Mouse (Mus musculus) spleen, postnatal 14 days (tissue): ENCODE results near the gene Net1.
"Not testable (repeated sequence)": the region's sequence is repeated elsewhere in the genome, so short reads cannot be mapped to it uniquely, and the experiment has no call there.

ENCODE experiments used
- DNase-seq, 2 experiments: peaks; one replicate each; pipeline ENCODE4 v3.0.0; 2021 to 2022; ENCODE audit warnings: low spot score in 2 of 2

Gene Net1

DNA sequence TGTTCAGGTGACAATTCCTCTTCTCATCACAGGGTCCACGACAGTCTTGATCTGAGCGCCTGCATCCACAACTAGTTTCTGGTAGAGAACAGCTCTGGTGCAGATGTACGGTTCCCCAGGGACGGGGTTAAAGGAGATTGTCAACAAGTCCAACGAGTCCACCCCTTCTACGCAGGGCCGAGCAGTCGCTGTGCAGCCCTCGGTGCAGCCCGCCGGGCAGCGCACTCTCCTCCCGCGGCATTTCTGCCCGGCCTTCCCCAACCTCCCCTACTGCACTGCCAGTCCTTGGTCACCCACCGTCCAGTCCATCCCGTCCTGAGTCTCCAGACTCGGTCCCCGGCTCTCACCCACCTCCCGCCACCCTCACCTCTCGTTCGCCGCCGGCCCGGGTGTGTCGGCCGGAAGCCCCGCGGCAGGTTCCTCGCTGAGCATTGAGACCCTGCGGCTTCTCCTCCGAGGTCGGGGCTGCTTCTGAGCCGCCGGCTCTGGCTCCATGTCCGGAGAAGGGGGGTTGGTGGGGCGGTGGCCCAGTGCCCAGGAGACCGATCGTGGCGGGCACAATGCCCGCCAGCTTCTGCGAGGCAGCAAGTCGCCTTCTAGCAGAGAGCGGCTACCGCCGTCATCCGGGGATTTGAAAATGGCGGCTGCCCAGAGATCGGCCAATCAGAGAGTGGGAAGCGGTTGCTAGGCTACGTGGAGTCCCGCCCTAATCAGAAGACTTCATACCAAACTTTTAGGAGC, at the start of gene Net1, which contains the start of gene Tubal3:
Gene Net1, minus strand, starts transcription at position 650 of the 741 bp plus-strand sequence.
Gene Tubal3, plus strand, starts transcription at position 704 of the 741 bp plus-strand sequence.
- peak; percentile 84 to 88 for DNase-seq

DNA sequence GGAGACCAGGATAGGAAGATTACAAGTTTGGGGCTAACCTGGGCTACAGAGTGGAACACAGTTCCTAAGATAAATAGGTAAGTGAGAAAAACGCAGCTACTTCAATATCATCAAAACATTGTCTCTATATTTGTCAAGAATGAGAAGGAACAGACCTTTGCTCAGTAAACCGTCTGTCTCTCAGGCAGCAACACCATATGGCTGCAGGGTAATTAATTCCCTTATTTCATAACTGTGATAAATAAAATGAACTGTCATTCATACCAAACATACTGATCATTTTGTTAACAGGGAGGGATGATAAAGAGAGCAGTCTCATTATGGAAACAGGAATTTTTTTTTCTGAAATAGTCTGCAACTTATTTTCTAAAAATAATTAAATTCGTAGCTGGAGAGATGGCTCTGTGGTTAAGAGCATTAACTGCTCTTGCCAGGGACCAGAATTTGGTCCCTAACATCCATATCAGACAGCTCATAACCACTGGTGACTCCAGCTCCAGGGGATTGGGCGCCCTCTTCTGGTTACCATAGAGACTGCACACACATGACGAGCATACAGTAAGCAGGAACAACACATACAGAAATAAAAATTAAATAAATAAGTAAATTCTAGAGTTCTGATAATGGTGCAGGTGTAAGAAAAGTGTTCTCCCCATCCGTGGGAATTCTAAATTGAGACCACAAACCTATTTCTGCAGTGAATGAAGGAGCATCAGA, 33.3 kb upstream of the Net1 start:
- no peak for DNase-seq

DNA sequence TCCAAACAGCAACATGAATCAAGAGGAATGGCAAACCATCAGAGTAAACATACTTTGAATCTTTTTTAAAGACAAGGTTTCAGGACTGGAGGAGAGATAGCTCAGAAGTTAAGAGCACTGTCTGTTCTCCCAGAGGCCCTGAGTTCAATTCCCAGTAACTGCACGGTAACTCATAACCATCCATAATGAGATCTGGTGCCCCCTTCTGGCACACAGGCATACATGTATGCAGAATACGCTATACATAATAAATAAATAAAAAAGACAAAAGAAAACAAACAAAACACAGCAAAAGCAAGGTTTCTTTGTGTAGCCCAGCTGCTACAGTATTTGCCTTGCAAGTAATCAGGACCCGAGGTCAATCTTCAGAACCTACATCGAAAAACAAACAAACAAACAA, 31.5 kb upstream of the Net1 start:
- DNase-seq = no peak

DNA sequence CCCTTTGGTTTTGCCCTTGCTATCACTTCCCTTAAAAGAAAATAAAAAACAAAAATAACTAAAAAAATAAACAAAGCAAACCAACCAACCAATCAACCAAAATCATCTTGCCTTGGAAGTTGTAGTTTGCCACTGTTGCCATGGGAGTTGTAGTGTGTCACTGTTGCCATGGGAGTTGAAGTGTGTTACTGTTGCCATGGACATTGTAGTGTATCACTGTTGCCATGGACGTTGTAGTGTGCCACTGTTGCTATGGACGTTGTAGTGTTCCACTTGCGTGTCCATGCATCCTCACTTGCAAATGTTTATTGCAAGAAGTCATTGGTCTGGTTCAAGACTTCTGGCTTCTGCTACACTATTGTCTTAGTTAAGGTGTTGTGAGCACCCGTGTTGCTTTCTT, 29.2 kb upstream of the Net1 start:
- no peak for DNase-seq

DNA sequence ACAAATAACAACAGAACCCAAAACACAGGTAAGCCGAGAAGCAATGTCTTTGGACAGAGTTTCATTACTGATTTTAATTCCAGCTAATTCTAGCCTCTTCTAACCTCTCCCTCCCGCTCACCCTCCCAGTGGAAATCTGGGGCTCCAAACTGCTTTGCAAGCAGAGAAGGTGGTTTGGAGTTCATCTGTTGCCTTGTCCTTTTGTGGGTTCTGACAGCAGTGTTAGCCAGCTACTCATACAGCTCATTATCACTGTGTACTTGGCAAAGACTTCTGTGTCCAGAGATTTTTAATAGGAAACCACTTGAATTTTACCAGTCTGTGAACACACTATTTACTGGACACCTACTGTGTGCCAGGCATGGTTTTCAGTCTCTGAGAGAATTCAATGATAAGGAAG, 27.2 kb upstream of the Net1 start, which contains the start of gene Ucn3:
Gene Ucn3, minus strand, starts transcription at position 101 of the 400 bp plus-strand sequence.
- no peak for DNase-seq

DNA sequence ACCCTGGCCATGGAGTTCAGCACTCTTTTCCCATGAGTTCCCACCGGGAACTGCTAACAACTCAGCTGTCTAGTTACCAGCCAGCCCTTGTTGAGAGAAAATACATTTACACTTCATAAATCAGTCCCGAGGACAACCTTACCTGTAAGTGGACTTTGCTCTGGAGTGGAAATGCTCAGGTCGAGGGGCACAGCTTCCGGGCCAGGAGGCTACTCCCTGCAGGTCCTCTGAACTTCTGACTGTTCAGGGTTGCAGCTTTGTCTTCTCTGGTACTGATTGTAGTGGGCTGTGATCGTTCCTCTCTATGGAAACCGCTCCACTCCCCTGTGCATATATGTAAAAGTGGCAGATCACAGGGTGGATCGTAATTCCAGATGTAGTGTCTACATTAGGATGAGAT, 26.7 kb upstream of the Net1 start:
- no peak for DNase-seq

DNA sequence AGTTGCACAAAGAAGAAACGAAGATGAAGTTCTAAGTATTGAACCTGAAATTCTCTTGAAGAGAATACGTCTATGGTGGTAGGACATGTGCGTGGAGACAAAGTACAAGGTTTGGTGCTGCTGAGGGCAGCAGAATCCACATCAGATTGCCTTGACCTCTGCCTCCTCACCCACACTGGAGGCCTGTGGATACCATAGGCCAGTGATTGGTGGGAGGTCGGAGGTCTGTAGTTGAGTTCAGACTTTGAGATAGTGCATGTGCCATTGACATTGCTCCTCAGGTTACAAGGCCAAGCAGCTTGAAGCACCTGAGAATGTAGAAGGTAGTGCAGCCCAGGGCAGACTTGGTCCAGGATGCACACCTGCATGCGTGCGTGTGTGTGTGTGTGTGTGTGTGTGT, 8.0 kb upstream of the Net1 start:
- DNase-seq = no peak

DNA sequence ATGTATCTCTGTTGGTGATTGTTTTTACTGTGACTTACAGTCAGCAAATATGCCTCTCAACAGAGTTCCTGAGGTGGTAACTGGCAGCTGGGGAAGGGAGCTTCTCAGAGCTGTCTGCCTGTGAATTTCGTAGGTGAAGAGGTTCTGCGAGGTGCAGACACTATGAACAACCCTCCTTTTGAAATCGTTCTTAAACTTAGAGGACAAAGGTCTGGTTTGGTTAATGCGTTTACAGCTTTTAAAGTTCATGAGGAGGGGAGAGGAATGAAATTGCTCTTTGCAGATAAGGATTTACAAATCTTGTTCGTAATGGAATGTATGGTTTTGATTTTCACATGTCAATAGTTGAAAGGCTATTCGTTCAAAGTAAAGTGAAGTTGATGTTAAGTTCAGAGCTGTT, 7.6 kb upstream of the Net1 start:
- DNase-seq = no peak

DNA sequence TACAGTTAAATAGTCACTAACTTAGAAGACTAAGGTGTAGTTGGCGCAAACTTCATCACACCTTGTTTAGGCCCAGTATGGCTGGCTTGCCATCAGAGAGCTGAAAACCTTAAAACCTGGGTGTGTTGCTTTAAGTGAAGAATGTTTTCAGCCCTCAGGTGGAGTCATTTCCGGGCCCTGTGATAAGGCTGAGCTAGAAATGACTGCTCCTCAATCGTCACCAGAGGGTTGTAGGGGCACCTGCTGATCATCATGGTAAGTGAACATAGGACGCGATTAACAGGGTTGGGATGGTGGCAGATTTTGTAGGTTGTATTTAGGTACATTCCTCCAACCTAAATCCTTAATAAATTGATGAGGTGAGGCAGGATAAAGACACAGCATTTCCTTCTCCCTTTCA, 6.5 kb upstream of the Net1 start:
- no peak for DNase-seq

DNA sequence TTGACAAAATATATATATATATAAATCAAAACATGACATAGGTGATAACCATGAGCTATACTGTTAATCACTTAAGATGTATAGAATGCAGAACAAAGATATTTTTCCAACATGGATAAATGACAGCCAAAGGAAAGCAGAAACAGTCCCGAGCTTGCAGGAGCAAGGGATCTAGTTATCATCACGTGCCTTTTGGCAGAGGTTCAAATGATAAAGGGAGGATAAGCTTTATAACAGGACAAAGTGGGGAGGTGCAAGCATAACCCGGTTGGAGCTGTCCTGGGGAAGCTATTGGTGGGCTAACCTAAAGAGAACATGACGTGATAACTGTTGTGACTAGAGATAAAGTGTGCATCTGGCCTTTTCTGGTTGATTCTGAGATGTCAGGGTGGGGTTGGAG, 4.5 kb downstream of the Net1 start:
- DNase-seq = no peak

DNA sequence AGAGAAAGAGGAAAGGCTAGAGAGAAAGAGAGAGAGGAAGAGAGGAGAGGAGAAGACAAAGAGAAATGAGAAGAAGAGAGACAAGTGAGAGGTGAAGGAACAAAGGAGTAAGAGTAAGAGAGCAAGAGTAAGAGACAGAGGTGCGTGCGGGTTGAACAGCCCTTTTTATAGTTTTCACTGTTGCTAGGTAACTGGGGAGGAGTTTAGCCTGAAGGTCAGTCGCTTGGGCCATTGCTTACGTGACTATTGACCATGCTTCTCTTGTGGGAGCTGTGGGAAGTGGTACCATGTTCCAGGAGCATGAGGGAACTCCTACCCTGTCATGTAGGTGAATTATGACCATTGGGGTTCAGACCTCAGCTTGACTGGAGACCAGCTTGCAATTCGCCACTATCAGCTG, 7.7 kb downstream of the Net1 start:
- no peak for DNase-seq

DNA sequence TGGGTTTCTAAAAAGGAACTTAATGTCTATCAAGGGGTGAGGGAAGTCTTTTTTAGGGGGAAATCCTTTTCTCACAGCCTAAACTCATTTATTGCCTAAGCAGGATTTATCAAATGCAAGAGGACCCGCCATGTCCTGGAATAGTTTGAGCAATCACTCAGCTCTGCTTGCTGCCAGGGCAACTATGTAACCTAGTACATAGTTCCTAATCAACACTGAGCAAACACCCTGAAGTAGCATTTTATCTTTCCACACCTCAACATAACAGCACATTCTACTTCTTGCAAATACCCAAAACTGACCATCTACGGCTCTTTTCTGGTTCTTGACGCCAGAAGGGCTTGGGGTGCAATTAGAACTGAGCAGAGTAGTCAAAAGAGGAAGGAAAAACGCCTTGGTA, 9.8 kb downstream of the Net1 start:
- DNase-seq = no peak

DNA sequence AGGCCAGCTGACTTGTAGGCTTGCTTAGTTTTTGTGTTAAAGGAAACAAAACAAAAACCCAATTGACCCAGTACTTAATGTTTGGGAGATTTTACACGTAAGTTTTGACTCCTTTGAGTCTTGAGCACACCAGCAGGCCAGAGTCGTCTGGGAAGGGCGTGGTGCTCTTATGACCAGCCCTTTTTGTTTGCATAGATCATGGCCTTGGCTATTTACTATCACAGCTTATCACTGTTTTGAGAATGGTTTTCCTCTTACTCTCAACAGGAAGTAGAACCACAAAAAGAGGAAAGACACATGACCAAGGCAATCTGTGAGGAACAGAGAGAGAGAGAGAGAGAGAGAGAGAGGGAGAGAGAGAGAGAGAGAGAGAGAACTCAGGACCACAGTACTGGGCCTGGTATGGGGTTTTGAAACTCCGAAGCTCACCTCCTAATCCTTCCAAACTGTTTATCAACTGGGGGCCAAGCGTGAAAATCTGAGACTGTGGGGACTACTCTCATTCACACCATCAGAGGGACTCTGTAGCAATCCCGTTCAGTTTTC, 10.8 kb downstream of the Net1 start:
- DNase-seq = no peak

DNA sequence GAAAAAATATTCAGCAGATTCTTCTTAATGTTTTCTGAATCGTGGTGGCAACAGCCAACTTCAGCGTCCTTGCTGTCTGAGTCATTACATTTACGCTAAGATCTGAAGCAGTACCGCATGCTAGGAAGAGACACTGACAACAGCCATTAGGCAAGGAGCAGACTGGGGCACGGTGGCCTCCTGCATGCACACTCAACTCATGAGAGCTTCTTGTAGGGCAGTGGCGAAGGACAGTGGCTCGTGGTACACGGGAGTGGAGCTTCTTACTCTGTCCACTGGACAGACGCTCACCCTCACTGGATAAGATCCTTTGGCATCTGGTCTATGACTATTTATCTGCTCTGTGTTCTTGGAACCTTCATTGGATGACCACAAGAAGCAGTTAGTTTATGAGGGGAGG, 18.7 kb downstream of the Net1 start:
- DNase-seq = no peak

DNA sequence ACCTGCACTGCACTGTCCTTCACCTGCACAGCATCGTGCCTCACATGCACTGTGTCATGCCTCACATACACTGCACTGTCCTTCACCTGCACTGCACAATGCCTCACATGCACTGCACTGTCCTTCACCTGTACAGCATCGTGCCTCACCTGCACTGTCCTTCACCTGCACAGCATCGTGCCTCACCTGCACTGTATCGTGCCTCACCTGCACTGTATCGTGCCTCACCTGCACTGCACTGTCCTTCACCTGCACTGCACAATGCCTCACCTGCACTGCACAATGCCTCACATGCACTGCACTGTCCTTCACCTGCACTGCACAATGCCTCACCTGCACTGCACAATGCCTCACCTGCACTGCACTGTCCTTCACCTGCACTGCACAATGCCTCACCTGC, 19.8 kb downstream of the Net1 start:
- DNase-seq = not testable (repeated sequence)

DNA sequence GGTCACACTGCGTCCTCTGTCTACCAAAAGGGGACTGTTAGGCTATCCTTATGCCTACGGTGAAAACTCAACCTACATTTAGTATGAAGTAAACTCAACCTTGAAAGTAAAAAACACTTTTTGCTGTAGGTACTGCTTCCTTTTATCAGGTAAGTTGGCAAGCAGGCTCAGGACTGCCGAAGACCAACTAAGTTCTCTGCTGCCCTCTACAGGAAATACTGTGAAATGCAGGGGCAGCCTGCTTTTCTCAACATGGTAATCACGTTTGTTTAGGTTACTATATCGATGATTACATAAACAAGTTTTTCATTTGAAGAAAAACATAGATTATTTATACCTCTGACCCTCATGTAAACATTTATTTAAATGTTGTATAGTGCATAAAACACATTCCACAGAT, 21.1 kb downstream of the Net1 start:
- peak; percentile 47 to 68 for DNase-seq

DNA sequence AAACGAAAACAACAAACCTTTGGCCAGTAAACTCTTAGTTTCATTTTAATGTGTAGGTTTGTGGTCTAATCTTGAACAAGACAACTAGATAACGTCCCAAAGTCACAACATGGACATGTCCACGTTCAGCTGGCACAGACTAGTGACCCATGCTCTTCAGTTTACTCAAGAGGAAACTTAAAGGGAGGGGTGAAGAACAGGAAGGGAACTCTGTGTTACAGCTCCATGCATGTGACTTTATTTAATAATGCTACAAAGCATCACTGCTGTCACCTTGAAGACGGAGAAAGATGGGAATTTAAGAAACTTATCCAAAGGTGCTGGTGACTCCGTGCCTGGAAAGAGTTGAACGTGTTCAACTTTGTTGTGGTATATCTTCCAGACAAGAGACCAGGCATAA, 22.0 kb downstream of the Net1 start:
- no peak for DNase-seq

DNA sequence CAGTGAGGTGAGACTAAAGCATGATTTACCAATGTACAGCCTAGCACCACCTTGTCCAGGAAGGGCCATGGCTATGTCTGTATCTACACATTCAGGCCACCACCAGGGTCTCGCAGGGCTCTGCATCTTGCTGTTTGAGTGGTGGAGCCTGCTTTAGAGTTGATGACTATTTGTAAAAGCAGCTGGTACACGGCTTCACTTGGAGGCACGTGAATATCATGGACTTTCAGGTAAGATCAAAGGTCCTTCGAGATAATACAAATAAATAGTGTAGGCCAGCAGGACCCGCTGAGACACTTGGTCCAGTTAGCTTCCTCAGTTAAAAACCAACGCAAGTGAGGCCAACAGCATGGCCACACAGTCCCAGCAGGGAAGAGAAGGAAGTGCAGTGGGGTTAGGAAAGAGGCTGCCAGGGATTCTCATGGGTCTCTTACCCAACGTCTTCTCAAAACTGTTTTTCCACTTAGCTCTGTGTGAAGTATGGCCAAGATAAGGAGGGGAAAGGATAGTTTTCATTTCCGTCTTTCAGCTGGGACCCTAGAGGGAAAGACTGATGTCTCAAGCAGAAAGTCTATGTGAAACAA, 22.5 kb downstream of the Net1 start:
- no peak for DNase-seq

DNA sequence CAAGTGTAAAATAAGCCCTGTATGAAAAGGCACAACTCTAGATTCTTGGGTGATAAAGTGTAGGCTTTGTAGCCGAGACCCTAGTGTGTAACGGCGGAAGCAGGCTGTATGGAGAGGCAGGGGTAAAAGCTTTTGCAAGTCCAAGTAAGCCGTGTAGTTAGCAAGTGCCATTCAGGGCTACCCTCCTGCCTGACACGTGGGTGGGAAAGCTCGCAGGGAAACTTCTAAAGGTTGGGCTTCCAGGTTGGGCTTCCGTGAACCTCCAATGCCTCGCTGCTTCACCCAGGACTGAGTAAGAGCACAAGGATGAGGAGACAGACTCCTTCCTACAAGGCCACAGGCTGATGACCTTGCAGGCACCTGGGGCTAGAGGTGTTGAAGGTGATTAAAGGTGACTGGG, 23.5 kb downstream of the Net1 start:
- DNase-seq = no peak

DNA sequence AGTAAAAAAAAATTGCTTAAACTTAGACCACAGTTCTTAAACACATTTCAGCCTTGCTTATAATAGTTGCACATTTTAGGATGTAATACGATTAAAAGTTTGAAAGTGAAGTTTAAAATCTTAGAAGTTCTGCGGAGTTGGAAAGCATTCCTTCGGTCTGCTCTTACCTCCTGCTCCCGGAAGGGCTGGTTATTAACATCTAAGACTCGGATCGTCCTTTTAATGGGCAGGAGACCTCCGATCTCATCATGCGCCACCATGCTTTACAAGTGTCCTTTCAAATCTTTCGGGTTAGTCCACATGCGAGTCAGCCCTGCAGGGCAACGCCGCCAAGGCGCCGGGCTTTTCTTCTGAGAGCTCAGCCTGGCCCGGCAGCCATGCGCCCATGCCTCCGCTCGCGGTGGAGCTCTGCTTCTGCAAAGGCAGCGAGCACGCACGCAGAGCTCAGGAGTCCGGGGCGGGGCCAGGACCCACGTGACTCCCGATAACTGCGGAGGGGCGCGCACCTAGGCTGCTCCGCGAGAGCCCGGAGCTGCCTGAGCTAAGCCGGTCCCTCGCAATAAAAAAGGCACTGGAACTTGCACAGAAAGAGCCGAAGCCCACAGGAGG, 24.8 kb downstream of the Net1 start:
- peak; percentile 87 to 89 for DNase-seq

DNA sequence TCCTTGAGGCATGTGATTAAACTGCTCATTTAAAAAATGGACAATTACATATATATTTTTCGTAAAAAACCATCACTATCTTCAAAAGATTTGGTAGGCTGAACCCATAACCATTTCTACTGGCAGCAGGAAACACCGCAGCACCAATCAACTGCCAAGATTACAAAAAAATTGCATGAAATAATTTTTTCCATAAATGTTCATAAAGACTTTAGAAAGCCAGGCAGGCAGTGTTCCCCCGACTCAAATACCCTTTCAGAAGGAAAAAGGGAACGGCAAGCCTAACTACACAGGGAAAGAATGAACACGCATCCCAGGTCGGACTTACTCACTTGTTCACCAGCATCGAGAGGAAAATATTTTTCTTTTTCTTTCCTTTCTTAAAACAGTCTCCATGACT, 25.4 kb downstream of the Net1 start:
- no peak for DNase-seq

DNA sequence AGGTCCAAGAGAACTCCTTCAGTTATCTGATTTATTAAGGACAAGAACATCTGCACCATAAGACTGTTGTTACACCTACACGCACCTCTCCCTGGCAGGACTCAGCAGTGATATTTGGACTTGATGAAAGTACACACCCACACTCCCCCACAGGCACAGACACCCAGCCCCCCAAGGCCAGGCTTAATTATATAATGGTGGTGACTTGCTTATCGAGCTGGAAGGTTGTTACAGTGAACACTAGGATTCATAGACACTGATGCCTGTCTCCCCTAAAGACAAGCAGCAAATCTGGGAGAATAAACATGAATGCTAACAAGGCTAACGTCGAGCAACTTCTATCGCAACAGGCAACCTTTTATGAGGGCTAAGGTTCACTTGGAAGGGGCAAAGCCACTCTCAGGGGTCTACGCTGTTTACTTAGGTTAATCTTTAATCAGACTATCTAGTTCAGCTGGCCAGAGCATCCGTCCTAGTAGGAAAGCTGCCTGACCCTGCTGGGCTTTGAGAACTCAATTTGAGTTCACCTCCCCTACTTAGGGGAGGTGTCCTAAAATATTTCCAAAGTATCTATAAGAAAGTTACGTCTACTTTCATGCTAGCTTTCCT, 26.4 kb downstream of the Net1 start:
- DNase-seq = no peak
